Mouse (Mus musculus) v-Abl transformed pro-B cells (cell line): ENCODE results near the gene Tln2.
"Not testable (repeated sequence)": the region's sequence is repeated elsewhere in the genome, so short reads cannot be mapped to it uniquely, and the experiment has no call there.

Experiments
- in situ Hi-C, 2 experiments: fragments of 400-800 bp; cut with MboI; formaldehyde crosslinking; loops; one replicate each; pipeline ENCODE4 v1.15.1; 2025; ENCODE audit not compliant: unreplicated experiment in 2 of 2

The Tln2 gene

DNA sequence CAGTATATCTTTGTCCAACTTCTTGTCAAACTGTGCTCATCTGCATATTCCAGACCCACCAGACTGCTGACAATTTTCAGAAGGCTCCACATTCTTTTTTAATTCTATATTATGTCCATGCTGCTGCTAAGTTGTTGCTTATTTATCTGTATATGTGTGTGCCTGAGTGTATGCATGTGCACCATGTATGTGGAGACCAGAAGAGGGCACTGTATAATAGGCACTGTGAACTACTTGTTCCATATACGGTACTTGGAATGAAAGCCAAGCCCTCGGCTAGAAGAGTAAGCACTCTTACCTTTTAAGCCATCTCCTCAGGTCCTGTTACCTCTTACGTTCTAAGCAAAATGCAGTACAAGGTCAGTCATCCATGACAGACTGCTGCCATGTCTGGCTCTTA, 274.0 kb downstream of the Tln2 start:
- in situ Hi-C loops: no loop called here

DNA sequence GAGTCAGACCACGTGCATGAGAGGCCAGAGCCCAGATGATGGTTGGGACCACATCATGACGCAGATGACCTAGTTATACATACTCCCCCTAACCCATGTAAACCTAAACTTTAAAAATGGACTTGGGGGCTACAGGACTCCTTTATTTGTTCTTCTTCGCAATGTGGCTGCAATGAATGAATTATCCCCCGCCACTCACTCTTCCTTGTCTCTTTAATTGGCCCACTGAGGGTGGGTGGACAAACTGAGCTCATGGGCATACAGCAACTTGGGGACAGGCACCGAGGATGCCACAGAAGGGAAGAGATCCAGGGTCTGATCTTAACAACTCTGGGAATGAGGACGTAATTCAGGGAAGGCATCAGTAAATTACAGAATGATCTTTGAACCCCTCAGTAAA, 277.7 kb downstream of the Tln2 start:
- in situ Hi-C loops: no loop called here

DNA sequence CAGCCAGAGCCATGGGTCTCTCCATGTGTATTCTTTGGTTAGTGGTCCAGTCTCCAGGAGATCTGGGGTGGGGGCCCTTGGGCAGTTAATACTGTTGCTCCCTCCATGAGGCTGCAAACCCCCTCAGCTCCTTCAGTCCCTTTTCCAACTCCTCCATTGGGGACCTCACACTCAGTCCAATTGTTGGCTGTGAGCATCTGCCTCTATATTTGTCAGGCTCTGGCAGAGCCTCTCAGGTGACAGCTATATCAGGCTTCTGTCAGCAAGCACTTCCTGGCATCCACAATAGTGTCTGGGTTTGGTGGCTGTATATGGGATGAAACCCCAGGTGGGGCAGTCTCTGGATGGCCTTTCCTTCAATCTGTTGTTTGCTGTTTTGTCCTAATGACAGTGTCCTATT, 279.2 kb downstream of the Tln2 start:
- in situ Hi-C loops: not testable (repeated sequence)

DNA sequence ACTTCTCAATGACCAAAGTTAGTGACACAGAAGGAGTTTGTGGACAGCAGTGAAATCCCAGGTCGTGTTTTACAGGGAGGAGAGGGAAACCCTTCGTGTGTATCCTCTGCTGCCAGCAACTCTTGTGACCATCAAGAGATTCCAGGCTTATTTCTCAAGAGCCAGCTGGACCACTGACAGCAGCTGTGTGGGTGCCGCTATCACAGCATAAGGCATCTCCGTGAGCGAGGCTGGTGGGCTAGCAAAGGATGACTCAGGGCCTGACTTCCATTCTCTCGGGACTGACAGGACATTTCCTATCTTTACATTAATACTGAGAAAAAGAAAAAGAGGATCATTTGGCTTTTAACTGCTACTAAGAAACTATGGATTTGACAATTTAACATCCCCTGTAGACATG, 283.1 kb downstream of the Tln2 start:
- in situ Hi-C loops: no loop called here

DNA sequence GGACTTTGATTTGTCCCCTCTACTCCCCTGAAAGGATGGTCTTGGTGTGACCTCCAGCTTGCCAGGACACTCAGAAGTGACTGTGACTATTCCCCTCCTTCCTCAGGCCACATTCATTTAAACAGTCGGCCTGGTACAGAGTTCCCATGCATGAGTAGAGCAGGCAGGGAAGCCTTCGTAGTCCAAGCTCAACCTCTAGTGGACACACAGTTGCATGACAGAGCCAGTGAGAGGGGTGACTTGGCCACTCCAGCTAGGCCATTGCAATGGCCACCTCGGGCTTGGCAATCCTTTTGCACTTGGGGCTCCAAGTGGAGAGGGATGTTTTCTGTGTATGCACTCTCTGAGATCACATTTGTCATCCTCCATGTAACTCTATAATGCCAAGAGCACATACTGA, 285.2 kb downstream of the Tln2 start:
- in situ Hi-C loops: no loop called here

DNA sequence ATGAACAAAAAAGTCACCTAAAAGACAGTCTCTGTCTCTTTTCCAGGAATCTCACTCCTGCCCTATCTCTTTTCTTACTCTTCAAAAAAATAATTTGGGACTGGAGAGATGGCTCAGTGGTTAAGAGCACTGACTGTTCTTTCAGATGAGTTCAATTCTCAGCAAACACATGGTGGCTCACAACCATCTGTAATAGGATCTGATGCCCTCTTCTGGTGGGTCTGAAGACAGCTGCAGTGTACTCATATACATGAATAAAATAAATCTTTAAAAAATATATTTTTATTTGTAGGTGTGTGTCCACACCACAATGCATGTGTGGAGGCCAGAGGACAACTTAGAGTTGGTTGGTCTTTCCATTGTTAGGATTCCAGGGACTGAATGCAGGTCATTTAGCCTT, 286.1 kb downstream of the Tln2 start:
- in situ Hi-C loops: no loop called here

DNA sequence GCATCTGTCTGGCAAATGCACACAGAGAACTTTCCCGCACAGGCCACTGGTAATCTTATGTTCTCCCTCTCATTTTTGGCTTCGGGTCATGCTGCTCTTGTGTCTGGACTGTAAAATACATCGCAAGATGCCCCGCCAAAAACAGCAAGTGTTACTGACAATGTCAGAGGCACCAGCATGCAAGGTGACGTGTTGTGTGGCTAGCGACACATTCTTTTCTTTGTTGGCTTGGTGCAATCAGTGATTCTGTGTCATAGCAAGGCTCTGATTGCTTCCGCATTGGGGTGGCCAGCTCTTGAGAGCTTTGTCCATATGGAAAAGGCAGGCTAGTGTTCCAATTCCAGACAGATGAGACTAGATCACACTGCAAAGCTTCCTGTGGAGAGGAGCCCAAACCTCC, 288.8 kb downstream of the Tln2 start:
- in situ Hi-C loops: no loop called here

DNA sequence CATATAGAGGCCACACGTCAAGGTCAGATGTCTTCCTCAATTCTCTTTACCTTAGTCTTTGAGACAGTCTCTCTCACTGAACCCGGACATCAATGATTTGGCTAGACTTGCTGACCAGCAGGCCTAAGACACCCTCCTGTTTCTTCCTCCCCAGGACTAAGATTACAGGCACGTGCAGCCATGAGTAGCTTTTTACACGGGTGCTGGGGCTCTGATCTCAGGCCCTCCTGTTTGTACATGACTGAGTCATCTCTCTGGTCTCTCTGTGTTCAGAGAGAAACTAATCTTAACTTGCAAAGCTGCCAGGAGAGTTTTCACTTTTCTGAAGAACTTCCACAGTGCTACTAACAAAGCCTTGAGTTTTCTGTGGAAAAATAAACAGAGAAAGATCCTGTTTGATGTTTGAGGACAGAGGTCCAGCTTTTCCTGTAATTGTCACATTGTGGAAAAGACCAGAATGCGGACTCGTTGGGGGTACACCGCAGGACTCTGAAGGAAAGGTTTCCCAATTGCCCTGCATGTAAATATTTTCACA, 289.4 kb downstream of the Tln2 start:
- in situ Hi-C loops: no loop called here

DNA sequence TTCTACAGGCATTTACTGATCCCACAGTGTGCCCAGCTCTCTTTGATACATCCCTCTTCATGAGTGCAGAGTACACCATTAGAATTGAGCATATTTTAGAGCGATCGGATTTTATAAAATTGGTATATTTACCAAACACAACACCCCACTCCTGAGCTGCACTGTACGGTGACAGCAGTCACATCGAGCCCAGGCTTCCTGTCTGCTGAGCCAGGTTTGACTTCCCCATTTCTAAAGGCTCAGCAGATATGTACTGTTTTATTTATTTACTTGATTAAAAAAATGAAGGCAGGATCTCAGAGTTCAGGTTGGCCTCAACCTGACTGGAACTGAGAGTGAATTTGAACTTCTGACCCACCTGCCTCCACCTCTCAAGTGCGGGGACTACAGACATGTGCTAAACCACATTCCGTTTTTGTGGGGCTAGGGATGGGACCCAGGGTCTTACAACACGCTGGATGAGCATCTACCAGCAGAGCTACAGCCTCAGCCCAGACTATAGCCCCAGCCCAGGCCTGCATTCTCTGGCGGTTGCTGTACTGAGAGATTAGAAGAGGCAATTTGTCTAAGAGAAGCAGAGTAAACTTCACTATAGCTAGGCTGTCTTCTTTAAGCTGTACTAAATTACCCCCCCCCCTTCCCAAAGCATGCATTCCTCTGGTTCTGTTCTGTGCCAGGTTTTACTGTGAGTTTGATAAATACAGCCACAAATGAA, 292.1 kb downstream of the Tln2 start:
- in situ Hi-C loops: no loop called here

DNA sequence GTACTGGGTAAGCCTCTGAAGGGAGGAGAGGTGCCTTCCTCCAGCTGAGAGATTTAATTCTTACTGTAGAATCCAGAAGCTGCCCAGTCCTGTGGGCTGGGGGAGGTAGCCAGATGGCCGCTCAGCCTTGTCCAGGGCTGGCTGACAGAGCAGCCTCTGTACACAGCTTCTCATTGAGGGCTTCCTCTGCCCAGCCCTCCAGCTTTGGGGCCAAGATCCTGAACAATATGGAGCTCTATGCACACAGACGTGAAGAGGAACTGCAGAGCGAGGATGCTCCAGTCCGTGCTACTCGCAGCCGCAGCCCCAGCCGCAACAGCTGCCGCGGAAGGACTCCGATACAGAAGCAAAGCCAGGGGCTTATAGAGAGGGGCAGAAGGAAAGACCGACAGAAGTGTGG, 294.0 kb downstream of the Tln2 start:
- in situ Hi-C loops: no loop called here

DNA sequence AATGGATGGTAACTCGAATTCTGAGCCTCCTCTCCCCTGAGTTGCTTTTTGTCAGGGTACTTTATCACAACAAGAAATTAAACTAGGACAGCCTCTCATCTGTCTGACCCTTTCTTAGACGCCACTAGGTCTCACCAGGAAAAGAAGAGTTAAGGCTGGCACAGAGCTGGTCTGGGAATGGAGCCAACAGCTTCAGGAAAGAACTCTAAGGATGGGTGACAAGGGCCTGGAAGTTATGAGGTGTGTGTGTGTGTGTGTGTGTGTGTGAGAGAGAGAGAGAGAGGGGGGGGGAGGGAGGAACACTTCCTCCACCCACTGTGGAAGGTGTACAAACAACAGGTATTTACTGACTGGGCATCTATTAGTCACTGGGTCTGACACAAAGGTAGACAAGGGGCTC, 294.6 kb downstream of the Tln2 start:
- in situ Hi-C loops: no loop called here

DNA sequence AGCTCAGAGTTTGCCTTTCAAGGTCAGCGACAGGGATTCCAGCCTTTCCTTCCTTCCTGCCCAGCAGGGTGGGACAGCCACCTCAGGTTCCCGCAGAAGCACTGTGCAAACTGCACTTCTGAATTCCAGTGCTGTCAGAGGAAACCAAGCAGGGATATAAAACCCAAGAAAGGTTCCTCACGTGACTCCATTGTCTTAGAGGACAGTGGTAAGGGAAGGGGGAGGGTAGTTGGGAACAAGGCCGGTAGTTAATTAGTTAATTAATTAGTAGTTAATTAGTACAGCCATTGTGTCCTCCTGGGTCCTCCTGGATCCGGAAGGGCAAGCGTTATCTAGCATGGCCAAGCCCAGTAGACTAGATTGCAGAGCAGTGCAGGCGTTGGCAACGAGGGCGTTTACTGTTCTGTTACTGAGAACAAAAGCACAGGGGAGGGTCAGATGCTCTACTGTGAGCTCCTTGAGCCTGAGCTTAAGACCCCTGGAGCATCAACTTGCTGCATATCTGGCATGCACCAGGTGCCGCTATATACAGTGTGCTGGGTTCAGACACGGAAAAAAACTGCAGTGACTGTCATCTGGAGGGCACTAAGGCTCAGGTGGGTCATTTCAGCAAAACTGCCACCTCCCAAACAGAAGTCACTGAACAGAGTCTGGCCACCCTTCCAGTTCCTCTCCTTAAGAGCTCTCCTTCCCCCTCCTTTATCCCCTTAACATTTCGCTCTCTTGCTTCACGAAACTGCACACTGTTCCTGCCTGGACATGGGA, 298.5 kb downstream of the Tln2 start:
- in situ Hi-C loops: no loop called here

DNA sequence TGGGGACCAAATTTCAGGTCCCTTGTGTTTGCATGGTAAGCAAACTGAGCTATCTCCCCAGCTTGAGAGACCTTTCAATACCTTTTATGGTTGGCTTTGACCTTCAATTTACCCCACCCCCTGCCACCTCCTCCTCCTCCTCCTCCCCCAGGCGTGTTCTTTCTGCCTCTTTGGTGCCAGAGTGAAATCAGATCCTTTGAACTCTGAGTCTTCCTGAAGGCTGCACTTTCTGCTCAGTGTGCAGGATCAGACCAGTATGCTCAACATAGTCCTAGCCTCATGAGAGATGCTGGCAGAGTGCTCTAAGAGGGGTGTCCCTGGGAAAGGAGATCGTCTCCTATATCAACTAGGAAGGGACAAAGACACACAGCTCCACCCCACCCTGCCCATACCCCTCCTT, 309.4 kb downstream of the Tln2 start:
- in situ Hi-C loops: no loop called here

DNA sequence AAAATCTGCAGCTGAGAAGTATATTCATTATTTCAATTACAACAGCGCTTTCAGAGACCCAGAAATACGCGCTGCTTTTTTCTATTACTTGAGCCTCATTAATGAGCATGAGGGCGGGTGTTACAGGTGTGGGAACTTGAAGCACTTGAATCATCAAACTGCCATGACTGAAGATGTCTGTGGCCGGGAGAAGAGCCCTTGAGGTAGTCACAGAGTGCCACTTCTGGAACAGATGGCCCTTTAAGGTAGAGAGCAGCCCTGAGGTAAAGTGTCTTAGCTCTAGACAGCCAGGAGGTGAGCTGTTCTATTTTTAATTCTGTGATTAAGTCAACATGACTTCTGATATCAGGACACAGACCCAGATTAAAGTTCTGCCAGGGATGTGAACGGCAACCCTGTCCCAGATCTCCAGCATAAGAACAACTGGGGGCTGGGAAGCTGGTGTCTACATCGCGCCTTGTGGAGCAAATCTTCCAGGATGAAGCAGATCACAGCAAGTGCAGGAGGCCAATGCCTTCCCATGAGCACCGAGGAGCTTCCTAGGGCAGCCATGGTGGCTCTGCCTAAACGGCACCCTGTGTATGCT, 312.0 kb downstream of the Tln2 start:
- in situ Hi-C loops: no loop called here

DNA sequence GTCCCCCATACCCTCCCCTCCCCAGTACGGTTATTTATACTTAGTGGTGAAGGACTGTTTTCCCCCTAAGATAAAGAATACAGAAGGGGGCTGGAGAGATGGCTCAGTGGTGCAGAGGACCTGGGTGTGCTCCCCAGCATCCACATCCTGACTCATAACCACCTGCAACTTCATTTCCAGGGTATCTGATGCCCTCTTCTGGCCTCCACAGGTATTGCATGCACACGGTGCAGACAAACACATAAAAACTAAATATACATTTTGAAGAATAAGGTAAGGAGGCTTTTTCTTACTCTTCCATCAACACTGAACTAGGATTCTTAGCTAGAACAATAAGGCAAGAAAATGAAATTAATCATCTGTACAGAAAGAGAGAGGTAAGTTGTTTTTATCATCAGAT, 314.2 kb downstream of the Tln2 start:
- in situ Hi-C loops: no loop called here

DNA sequence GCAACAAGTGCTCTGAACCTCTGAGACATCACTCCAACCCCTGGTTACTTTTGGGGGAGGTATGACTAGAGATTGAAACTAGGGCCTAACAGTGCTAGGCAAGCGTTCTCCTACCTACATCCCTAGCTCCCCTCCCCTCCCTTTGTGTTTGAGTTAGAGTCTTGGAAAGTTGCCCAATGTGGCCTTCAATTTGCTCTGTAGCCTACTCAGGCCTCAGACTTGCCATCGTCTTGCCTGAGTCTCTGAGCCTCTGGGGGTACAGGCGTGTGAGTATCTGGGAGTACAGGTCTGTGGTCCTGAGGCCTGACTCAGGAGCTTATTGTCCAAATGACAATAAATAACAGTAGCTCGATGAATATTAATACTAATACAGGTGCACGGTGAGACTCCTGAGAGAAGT, 317.8 kb downstream of the Tln2 start:
- in situ Hi-C loops: no loop called here

DNA sequence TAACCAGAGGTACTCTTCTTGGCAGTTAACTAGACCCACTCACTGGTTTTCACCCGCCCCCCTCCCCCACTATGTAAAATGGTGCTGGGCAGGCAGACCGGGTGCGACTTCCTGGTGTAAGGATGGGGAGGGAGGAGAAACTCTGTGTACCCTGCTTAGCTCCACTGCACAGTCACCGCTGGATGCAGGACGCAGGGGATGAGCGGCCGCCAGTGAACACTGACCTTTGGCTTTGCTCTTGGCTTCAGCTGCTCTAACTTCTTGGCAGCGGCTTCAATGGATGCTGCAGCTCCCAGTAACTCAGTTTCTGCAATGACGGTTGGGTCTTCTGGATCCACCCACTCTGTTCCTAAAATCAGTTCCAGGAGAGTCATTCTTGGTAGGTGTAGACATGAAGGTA, 319.0 kb downstream of the Tln2 start:
- in situ Hi-C loops: no loop called here

DNA sequence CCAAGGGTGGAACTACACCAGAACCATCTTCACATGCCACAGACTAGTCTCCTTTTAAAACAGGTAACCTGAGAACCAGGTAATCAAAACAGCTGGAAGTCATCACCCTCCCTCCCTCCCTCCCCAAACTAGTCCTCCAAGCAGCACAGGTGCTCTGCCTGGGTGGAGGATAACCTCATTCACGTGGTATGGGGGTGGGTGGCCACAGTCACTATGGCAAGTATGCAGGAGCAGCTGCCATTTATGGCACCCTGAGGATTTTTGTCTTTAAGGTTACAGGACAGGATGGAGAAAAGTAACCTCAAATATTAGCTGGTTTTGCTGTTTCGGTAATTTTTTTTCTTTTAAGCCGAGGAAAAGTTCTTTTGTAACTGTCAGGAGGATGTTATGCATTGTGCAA, 322.5 kb downstream of the Tln2 start:
- in situ Hi-C loops: no loop called here

DNA sequence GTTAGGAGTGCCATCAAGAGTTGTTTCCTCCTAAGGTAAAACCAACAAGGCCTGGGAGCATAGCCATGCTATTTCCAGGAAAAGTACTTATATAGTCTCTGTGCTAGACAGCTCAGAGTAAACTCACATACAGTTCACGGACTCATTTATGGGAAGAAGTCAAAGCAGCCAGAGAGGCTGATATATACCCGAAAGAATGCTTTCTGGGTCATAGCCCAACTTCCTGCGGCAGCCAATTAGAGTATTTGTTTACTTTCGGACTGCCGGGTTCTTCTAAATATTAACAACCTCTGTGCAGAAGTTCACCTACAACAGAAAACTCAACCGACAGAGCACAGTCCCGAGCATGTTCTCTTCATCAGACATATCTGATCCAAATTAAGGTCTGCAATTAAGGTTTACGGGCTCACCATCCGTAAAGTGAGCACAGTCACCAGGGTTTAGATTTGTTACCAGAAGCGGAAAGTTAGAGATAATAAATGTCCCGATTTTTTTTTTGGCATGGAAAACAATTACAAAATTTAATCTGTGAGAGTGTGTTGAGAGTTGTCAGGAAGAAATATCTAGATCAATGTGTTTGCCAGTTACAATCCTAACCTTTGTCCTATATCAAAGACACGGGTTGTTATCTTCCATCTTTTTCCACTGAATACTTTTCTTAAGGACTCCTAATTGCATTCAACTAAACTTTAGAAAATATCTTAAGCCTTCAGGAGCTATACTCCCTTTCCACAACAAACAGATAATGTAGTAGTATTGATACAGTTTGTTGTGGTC, 323.9 kb downstream of the Tln2 start:
- in situ Hi-C loops: no loop called here

DNA sequence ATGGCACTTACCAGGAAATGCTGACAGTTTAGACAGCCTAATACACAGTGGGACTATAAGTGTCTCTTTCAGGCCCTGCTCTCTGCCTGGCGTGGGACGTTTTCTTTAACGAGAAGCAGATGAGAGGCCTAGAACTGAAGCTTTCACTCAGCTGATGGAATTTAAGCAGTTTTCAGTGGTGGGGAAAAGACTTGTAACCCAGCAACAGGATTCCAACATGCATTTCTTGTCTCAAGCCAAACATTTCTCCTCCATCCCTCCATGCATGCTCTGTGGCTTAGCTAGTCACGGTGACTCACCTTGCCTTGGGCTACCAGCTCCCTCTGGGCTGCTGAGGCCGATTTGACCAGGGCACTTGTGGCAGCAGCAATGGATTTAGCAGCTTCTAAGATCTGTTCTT, 330.5 kb downstream of the Tln2 start:
- in situ Hi-C loops: no loop called here

DNA sequence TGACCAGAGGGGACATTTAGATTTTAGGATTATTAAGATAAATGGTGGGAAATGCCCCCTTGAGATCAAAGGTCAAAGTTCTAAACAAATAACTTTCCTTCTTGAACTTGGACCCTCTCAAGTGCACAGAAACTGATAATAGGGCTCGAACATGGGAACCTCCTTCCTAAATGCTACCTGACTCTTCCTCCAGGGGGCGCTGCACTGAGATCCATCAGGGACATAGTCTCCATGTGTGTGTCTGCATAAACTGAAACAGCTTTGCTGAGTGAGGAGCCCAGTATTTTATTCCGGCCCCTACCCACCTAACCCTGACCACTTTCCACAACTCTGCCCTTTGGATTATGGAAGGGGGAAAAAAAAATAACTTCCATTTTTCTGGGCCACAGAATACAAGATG, 339.1 kb downstream of the Tln2 start:
- in situ Hi-C loops: no loop called here
